Mouse (Mus musculus): ENCODE data around the gene Rnf130.

DNA sequence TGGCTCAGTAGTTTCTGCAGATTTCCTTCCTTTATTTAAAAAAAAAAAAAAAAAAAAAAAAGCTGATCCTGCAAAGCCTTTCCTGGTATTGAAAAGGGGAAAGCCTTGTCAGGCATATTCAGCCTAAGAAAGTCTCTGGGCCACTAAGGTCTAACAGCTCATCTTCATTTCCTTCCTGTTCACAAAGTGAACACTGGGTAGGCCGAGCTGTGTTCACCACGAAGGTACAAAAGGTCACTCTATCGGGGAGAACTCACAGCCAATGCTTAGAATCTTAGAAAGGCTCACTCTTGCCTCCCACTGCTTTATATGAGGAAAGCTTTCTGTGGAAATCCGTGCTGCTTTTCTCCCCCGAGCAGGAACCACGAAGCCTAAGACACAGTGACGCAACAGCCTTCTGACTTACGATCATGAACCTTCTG is 83.7 kb downstream of the Rnf130 start:
- TF ChIP-seq CTCF (IDR thresholded peaks at IDR 0.05; ENCODE audit: borderline replicate concordance, extremely low read depth, insufficient read depth, insufficient read length) (no peak), POLR2A (IDR thresholded peaks at IDR 0.05; ENCODE audit: borderline replicate concordance, extremely low read depth, insufficient read depth, insufficient read length, poor library complexity, severe bottlenecking) (no peak)
